Mouse (Mus musculus) kidney, postnatal 0 days (tissue): ENCODE measurements at regions not wholly inside any gene's neighbourhood (a gene's known extent, or its start where the extent isn't known, plus 50 kb on each side); places are given as distances from the start of the nearest gene placed in this dataset.

ENCODE experiments used
- ATAC-seq: fragments of 200-750 bp; cut with Nextera tagmentation; replicated peaks from 2 replicates; pipeline ENCODE4 v1.8.0; 2017; ENCODE audit warnings: low read depth, moderate number of reproducible peaks, moderate TSS enrichment, moderate library complexity; ENCODE audit not compliant: low FRiP score
- DNase-seq: peaks from one replicate; pipeline ENCODE4 v3.0.0-alpha.2; 2016; ENCODE audit warnings: low spot score
- H3K27ac ChIP-seq: fragments of 300-500 bp; sonication (generic); 2 replicates; pipeline ENCODE4 v1.5.1; 2014; ENCODE audit warnings: mild to moderate bottlenecking
- H3K27me3 ChIP-seq: fragments of 300-500 bp; sonication (generic); 2 replicates; pipeline ENCODE4 v1.6.1; 2014; ENCODE audit warnings: low read length, mixed read lengths; ENCODE audit not compliant: insufficient read depth
- H3K36me3 ChIP-seq: fragments of 300-500 bp; sonication (generic); 2 replicates; pipeline ENCODE4 v1.6.1; 2014; ENCODE audit warnings: low read length, mixed read lengths; ENCODE audit not compliant: insufficient read depth
- H3K4me1 ChIP-seq: fragments of 300-500 bp; sonication (generic); replicated peaks from 2 replicates; pipeline ENCODE4 v1.6.1; 2014; ENCODE audit warnings: antibody characterized with exemption, low read length, mixed read lengths; ENCODE audit not compliant: insufficient read depth
- H3K4me2 ChIP-seq: fragments of 300-500 bp; sonication (generic); 2 replicates; pipeline ENCODE4 v1.6.1; 2014; ENCODE audit warnings: mild to moderate bottlenecking, low read length, moderate library complexity, mixed read lengths
- H3K4me3 ChIP-seq: fragments of 300-500 bp; sonication (generic); replicated peaks from 2 replicates; pipeline ENCODE4 v1.5.1; 2014; ENCODE audit warnings: low read depth, low read length
- H3K9ac ChIP-seq: fragments of 300-500 bp; sonication (generic); 2 replicates; pipeline ENCODE4 v1.6.1; 2014; ENCODE audit warnings: low read depth, low read length
- H3K9me3 ChIP-seq: fragments of 300-500 bp; sonication (generic); replicated peaks from 2 replicates; pipeline ENCODE4 v1.6.1; 2016; ENCODE audit warnings: low read length, inconsistent platforms, mixed read lengths
- CTCF ChIP-seq: IDR thresholded peaks from 2 replicates; pipeline ENCODE4 v1.5.1; 2016; ENCODE audit warnings: antibody characterized with exemption, low read depth, mild to moderate bottlenecking, moderate library complexity
- WGBS: fragments of 180-500 bp; shearing (Covaris S2); extraction: QIAGEN DNeasy Blood & Tissue Kit; methylation state at CpG from one replicate; pipeline ENCODE4 v1.1.7; 2014; 5-methylcytosine and 5-hydroxymethylcytosine counted together

GRCm38 (mm10) chr4:68410785-68411184, 543.4 kb downstream of the Brinp1 start:
- Histone ChIP-seq H3K36me3 (no peaks in the 10 kb centered on the region), H3K27ac (no peak overlapping the region), H3K4me1 (no peaks in the 10 kb centered on the region), H3K9me3 (no peaks in the 10 kb centered on the region), H3K9ac (no peak overlapping the region), H3K4me3 (no peak overlapping the region), H3K4me2 (no peak overlapping the region), H3K27me3 (no peaks in the 10 kb centered on the region)
- 69% methylated on average over 2 of the region's 2 CpGs for WGBS
- no peak for TF ChIP-seq CTCF
- DNase-seq: no peak
- ATAC-seq: no peak

GRCm38 (mm10) chr4:68404364-68404763, 549.8 kb downstream of the Brinp1 start:
- no peak overlapping the region for H3K4me3 ChIP-seq
- H3K36me3 ChIP-seq: no peaks in the 10 kb centered on the region
- 75% methylated on average over 3 of the region's 3 CpGs for WGBS
- DNase-seq: no peak
- H3K4me2 ChIP-seq: no peak overlapping the region
- TF ChIP-seq CTCF: no peak
- no peak for ATAC-seq
- H3K9ac ChIP-seq: no peak overlapping the region
- no peak overlapping the region for H3K27ac ChIP-seq
- no peaks in the 10 kb centered on the region for H3K4me1 ChIP-seq
- H3K27me3 ChIP-seq: no peaks in the 10 kb centered on the region
- H3K9me3 ChIP-seq: no peaks in the 10 kb centered on the region

- H3K9me3 ChIP-seq: no peaks in the 10 kb centered on the region
- H3K27ac ChIP-seq: no peak overlapping the region
- H3K4me2 ChIP-seq: no peak overlapping the region
- no peak for TF ChIP-seq CTCF
- ATAC-seq (no peak), DNase-seq (no peak)
- H3K27me3 ChIP-seq: no peaks in the 10 kb centered on the region
- no peaks in the 10 kb centered on the region for H3K4me1 ChIP-seq
- WGBS: 88% methylated on average over 7 of the region's 7 CpGs
- H3K4me3 ChIP-seq: no peak overlapping the region
- no peaks in the 10 kb centered on the region for H3K36me3 ChIP-seq
- H3K9ac ChIP-seq: no peak overlapping the region
Observed at GRCm38 (mm10) chr4:68387097-68387496, 567.1 kb downstream of the Brinp1 start.

- Histone ChIP-seq H3K27me3 (no peaks in the 10 kb centered on the region), H3K36me3 (no peaks in the 10 kb centered on the region), H3K9ac (no peak overlapping the region), H3K27ac (no peak overlapping the region), H3K9me3 (no peaks in the 10 kb centered on the region), H3K4me1 (no peaks in the 10 kb centered on the region), H3K4me2 (no peak overlapping the region), H3K4me3 (no peak overlapping the region)
- ATAC-seq (no peak), DNase-seq (no peak)
- TF ChIP-seq CTCF: no peak
- WGBS: 53% methylated on average over 1 of the region's 1 CpGs
Observed at GRCm38 (mm10) chr4:68382007-68382406, 572.2 kb downstream of the Brinp1 start.

- DNase-seq: no peak
- H3K4me2 ChIP-seq: no peak overlapping the region
- no peaks in the 10 kb centered on the region for H3K27me3 ChIP-seq
- no peak overlapping the region for H3K9ac ChIP-seq
- 73% methylated on average over 2 of the region's 2 CpGs for WGBS
- no peak for ATAC-seq
- H3K4me1 ChIP-seq: no peaks in the 10 kb centered on the region
- no peaks in the 10 kb centered on the region for H3K36me3 ChIP-seq
- no peak overlapping the region for H3K27ac ChIP-seq
- no peak for TF ChIP-seq CTCF
- no peaks in the 10 kb centered on the region for H3K9me3 ChIP-seq
- no peak overlapping the region for H3K4me3 ChIP-seq
Observed at GRCm38 (mm10) chr4:68367983-68368382, 586.2 kb downstream of the Brinp1 start.

GRCm38 (mm10) chr4:68319575-68319974, 634.6 kb downstream of the Brinp1 start:
- no peak overlapping the region for H3K4me3 ChIP-seq
- H3K9ac ChIP-seq: no peak overlapping the region
- ATAC-seq (no peak), DNase-seq (peak; percentile 14)
- no peaks in the 10 kb centered on the region for H3K36me3 ChIP-seq
- H3K27me3 ChIP-seq: no peaks in the 10 kb centered on the region
- H3K9me3 ChIP-seq: no peaks in the 10 kb centered on the region
- H3K27ac ChIP-seq: no peak overlapping the region
- H3K4me2 ChIP-seq: no peak overlapping the region
- H3K4me1 ChIP-seq: no peaks in the 10 kb centered on the region
- no peak for TF ChIP-seq CTCF
- 12% methylated on average over 3 of the region's 3 CpGs for WGBS

GRCm38 (mm10) chr4:68312751-68313150, 641.4 kb downstream of the Brinp1 start:
- no peaks in the 10 kb centered on the region for H3K36me3 ChIP-seq
- no peak for DNase-seq
- TF ChIP-seq CTCF: no peak
- no peaks in the 10 kb centered on the region for H3K27me3 ChIP-seq
- H3K9ac ChIP-seq: no peak overlapping the region
- H3K4me1 ChIP-seq: no peaks in the 10 kb centered on the region
- ATAC-seq: no peak
- no peaks in the 10 kb centered on the region for H3K9me3 ChIP-seq
- no peak overlapping the region for H3K4me3 ChIP-seq
- no peak overlapping the region for H3K27ac ChIP-seq
- WGBS: 91% methylated on average over 4 of the region's 4 CpGs
- no peak overlapping the region for H3K4me2 ChIP-seq
